Mouse (Mus musculus): ENCODE results near the gene Ccdc24.

DNA sequence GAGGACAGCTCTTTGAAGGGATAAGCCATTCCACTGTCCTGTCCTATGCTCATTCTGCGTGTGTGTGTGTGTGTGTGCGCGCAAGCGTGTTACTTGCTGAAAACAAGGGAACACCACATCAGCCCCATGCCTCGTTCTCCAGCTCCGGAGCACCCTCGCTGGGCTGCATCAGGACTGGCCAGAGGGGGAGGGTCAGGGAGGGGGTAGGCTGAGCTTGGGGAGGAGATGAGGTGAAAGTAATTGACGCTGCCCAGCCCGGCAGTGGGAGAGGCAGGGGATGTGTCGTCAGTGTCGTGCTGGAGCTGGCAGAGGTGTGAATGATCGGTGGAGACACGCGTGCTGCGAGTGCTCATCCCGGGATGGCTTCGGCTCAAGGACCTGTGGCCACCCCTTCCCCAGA, 23.3 kb downstream of the Ccdc24 start:
- TF ChIP-seq MAFK (IDR thresholded peaks at IDR 0.05; ENCODE audit: insufficient read depth, low read depth, low read length) (no peak), CHD2 (IDR thresholded peaks at IDR 0.05; ENCODE audit: low read depth, low read length) (no peak), ZNF384 (IDR thresholded peaks at IDR 0.05; ENCODE audit: low read depth, low read length) (no peak)

All from ES-E14 (cell line).